Mouse (Mus musculus) gastrocnemius, postnatal 14 days (tissue): ENCODE results near the gene Pbx1. TPM values are rescaled to one million over a fixed set of nuclear protein-coding genes. Genes with fewer than 3 reads are reported as not detected.
A peak's percentile ranks its signal among the peaks of the same experiment; 100 is the strongest.

Source experiments
- DNase-seq: peaks from one replicate; pipeline ENCODE4 v3.0.0; 2021; ENCODE audit warnings: mixed read lengths
- intact Hi-C: fragments of 180-260 bp; cut with DNase I; formaldehyde crosslinking; loops from one replicate; pipeline ENCODE4 v1.15.1; 2025; ENCODE audit warnings: low total_unique reads
- total RNA-seq, 2 experiments: library from RNA; stranded (reverse); gene quantifications; 2 replicates each; pipeline ENCODE4 v1.2.3; 2021

The Pbx1 gene
- total RNA-seq, 2 experiments from 2014 or later, result 20.3 to 23.0 TPM

- no peak for DNase-seq
- intact Hi-C loops, result loop anchor here (5.0 kb wide), 1 partner anchor 106 kb away; no protein-coding TSS in a partner anchor
Observed at GRCm38 (mm10) chr1:168323436-168324108, 108.5 kb downstream of the Pbx1 start.

- no peak for DNase-seq
- intact Hi-C loops, result loop anchor here (5.0 kb wide), 1 partner anchor 106 kb away; no protein-coding TSS in a partner anchor
Observed at GRCm38 (mm10) chr1:168322892-168323291, 109.2 kb downstream of the Pbx1 start.

- no peak for DNase-seq
- intact Hi-C loops, result loop anchor here (5.0 kb wide), 1 partner anchor 102 kb away; no protein-coding TSS in a partner anchor
Observed at GRCm38 (mm10) chr1:168319695-168320094, 112.4 kb downstream of the Pbx1 start.

GRCm38 (mm10) chr1:168318899-168319469 lies 113.1 kb downstream of the Pbx1 start:
- DNase-seq, result no peak
- intact Hi-C loops, result no loop called here

- intact Hi-C loops, result no loop called here
- DNase-seq, result no peak
Observed at GRCm38 (mm10) chr1:168313772-168314171, 118.3 kb downstream of the Pbx1 start.

- intact Hi-C loops, result no loop called here
- no peak for DNase-seq
Observed at GRCm38 (mm10) chr1:168312710-168313447, 119.2 kb downstream of the Pbx1 start.

- intact Hi-C loops, result no loop called here
- DNase-seq, result no peak
Observed at GRCm38 (mm10) chr1:168309101-168309521, 123.0 kb downstream of the Pbx1 start.

- intact Hi-C loops, result no loop called here
- no peak for DNase-seq
Observed at GRCm38 (mm10) chr1:168307275-168308182, 124.5 kb downstream of the Pbx1 start.

- intact Hi-C loops, result no loop called here
Observed at GRCm38 (mm10) chr1:168300505-168300904, 131.6 kb downstream of the Pbx1 start.

GRCm38 (mm10) chr1:168299928-168300365 lies 132.1 kb downstream of the Pbx1 start:
- no peak for DNase-seq
- intact Hi-C loops, result no loop called here

More at GRCm38 (mm10) chr1:168300505-168300904, 131.6 kb downstream of the Pbx1 start:
- no peak for DNase-seq

GRCm38 (mm10) chr1:168299181-168299580 lies 132.9 kb downstream of the Pbx1 start:
- intact Hi-C loops, result no loop called here
- DNase-seq, result no peak

- no peak for DNase-seq
- intact Hi-C loops, result no loop called here
Observed at GRCm38 (mm10) chr1:168296290-168296689, 135.8 kb downstream of the Pbx1 start.

GRCm38 (mm10) chr1:168295782-168296181 lies 136.3 kb downstream of the Pbx1 start:
- intact Hi-C loops, result no loop called here
- no peak for DNase-seq

GRCm38 (mm10) chr1:168293673-168294072 lies 138.4 kb downstream of the Pbx1 start:
- no peak for DNase-seq
- intact Hi-C loops, result no loop called here

GRCm38 (mm10) chr1:168292106-168292505 lies 140.0 kb downstream of the Pbx1 start:
- no peak for DNase-seq
- intact Hi-C loops, result no loop called here

- intact Hi-C loops, result no loop called here
- DNase-seq, result no peak
Observed at GRCm38 (mm10) chr1:168291643-168292040, 140.4 kb downstream of the Pbx1 start.

GRCm38 (mm10) chr1:168291001-168291642 lies 140.9 kb downstream of the Pbx1 start:
- peak; percentile 10 for DNase-seq
- intact Hi-C loops, result no loop called here

GRCm38 (mm10) chr1:168290236-168290985 lies 141.7 kb downstream of the Pbx1 start:
- no peak for DNase-seq
- intact Hi-C loops, result no loop called here
